Mouse (Mus musculus) liver, embryonic 14.5 days (tissue): ENCODE data around the gene Itpr1.

ENCODE experiments used
- CTCF ChIP-seq: IDR thresholded peaks from 2 replicates; pipeline ENCODE4 v1.5.1; 2016; ENCODE audit warnings: antibody characterized with exemption, low read depth, control low read depth
- EP300 ChIP-seq: IDR thresholded peaks from 2 replicates; pipeline ENCODE4 v1.6.1; 2016; ENCODE audit warnings: antibody characterized with exemption, low read depth

- TF ChIP-seq CTCF (no peak), EP300 (no peak)
Observed at GRCm38 (mm10) chr6:108598691-108599090, 385.8 kb downstream of the Itpr1 start.
